Mouse (Mus musculus): Measurements from ENCODE around the gene Ldb2. TPM values are rescaled to one million over a fixed set of nuclear protein-coding genes. Genes with fewer than 3 reads are reported as not detected.

Gene Ldb2
- polyA plus RNA-seq, 1 experiment from 2014 or later = 10.3 TPM

GRCm38 (mm10) chr5:44646842-44647190 lies 152.7 kb downstream of the Ldb2 start:
- no peaks in the 10 kb centered on the region for H3K27me3 ChIP-seq (ENCODE audit: control insufficient read depth, insufficient read depth, low read length)
- H3K9ac ChIP-seq (ENCODE audit: low read depth, low read length) = no peak overlapping the region
- peaks cover 6% of the 10 kb centered on the region; the same call in 1 of the 2 replicates for H3K4me1 ChIP-seq (ENCODE audit: control insufficient read depth, insufficient read depth, low read length)
- H3K9me3 ChIP-seq (replicated peaks; ENCODE audit: control insufficient read depth, low read length) = no peaks in the 10 kb centered on the region
- no peak for ATAC-seq (replicated peaks; ENCODE audit: insufficient number of reproducible peaks, low FRiP score, low TSS enrichment)
- no peak overlapping the region for H3K4me3 ChIP-seq (ENCODE audit: low read depth, low read length)
- no peak overlapping the region for H3K4me2 ChIP-seq
- no peak overlapping the region for H3K27ac ChIP-seq (ENCODE audit: low read depth, low read length)
- no peaks in the 10 kb centered on the region for H3K36me3 ChIP-seq (ENCODE audit: control insufficient read depth, insufficient read depth, low read length)
- 61% methylated on average over 2 of the region's 2 CpGs for WGBS (ENCODE audit: insufficient replicate concordance)

GRCm38 (mm10) chr5:44645952-44646841 lies 153.3 kb downstream of the Ldb2 start:
- WGBS (ENCODE audit: insufficient replicate concordance) = 55% methylated on average over 4 of the region's 4 CpGs

GRCm38 (mm10) chr5:44643079-44643478 lies 156.4 kb downstream of the Ldb2 start:
- no peak for ATAC-seq (replicated peaks; ENCODE audit: insufficient number of reproducible peaks, low FRiP score, low TSS enrichment)
- Histone ChIP-seq H3K27ac (ENCODE audit: low read depth, low read length) (no peak overlapping the region), H3K4me3 (ENCODE audit: low read depth, low read length) (no peak overlapping the region), H3K4me1 (ENCODE audit: control insufficient read depth, insufficient read depth, low read length) (peaks cover 6% of the 10 kb centered on the region; the same call in 1 of the 2 replicates), H3K9ac (ENCODE audit: low read depth, low read length) (no peak overlapping the region), H3K9me3 (replicated peaks; ENCODE audit: control insufficient read depth, low read length) (no peaks in the 10 kb centered on the region), H3K27me3 (ENCODE audit: control insufficient read depth, insufficient read depth, low read length) (no peaks in the 10 kb centered on the region), H3K36me3 (ENCODE audit: control insufficient read depth, insufficient read depth, low read length) (no peaks in the 10 kb centered on the region), H3K4me2 (no peak overlapping the region)
- WGBS (ENCODE audit: insufficient replicate concordance) = 74% methylated on average over 3 of the region's 3 CpGs

More at GRCm38 (mm10) chr5:44645952-44646841, 153.3 kb downstream of the Ldb2 start:
- ATAC-seq (replicated peaks; ENCODE audit: insufficient number of reproducible peaks, low FRiP score, low TSS enrichment) = no peak
- Histone ChIP-seq H3K9me3 (replicated peaks; ENCODE audit: control insufficient read depth, low read length) (no peaks in the 10 kb centered on the region), H3K36me3 (ENCODE audit: control insufficient read depth, insufficient read depth, low read length) (no peaks in the 10 kb centered on the region), H3K4me2 (no peak overlapping the region), H3K4me1 (ENCODE audit: control insufficient read depth, insufficient read depth, low read length) (peaks cover 6% of the 10 kb centered on the region; the same call in 1 of the 2 replicates), H3K27ac (ENCODE audit: low read depth, low read length) (no peak overlapping the region), H3K9ac (ENCODE audit: low read depth, low read length) (no peak overlapping the region), H3K27me3 (ENCODE audit: control insufficient read depth, insufficient read depth, low read length) (no peaks in the 10 kb centered on the region), H3K4me3 (ENCODE audit: low read depth, low read length) (no peak overlapping the region)

GRCm38 (mm10) chr5:44641060-44641459 lies 158.4 kb downstream of the Ldb2 start:
- Histone ChIP-seq H3K9ac (ENCODE audit: low read depth, low read length) (no peak overlapping the region), H3K4me3 (ENCODE audit: low read depth, low read length) (no peak overlapping the region), H3K27ac (ENCODE audit: low read depth, low read length) (no peak overlapping the region), H3K9me3 (replicated peaks; ENCODE audit: control insufficient read depth, low read length) (no peaks in the 10 kb centered on the region), H3K4me1 (ENCODE audit: control insufficient read depth, insufficient read depth, low read length) (no peaks in the 10 kb centered on the region), H3K36me3 (ENCODE audit: control insufficient read depth, insufficient read depth, low read length) (no peaks in the 10 kb centered on the region), H3K27me3 (ENCODE audit: control insufficient read depth, insufficient read depth, low read length) (no peaks in the 10 kb centered on the region), H3K4me2 (no peak overlapping the region)
- 75% methylated on average over 4 of the region's 4 CpGs for WGBS (ENCODE audit: insufficient replicate concordance)
- no peak for ATAC-seq (replicated peaks; ENCODE audit: insufficient number of reproducible peaks, low FRiP score, low TSS enrichment)

- no peak overlapping the region for H3K4me3 ChIP-seq (ENCODE audit: low read depth, low read length)
- H3K27ac ChIP-seq (ENCODE audit: low read depth, low read length) = no peak overlapping the region
- H3K36me3 ChIP-seq (ENCODE audit: control insufficient read depth, insufficient read depth, low read length) = no peaks in the 10 kb centered on the region
- no peaks in the 10 kb centered on the region for H3K9me3 ChIP-seq (replicated peaks; ENCODE audit: control insufficient read depth, low read length)
- WGBS (ENCODE audit: insufficient replicate concordance) = 81% methylated on average over 6 of the region's 6 CpGs
- no peak for ATAC-seq (replicated peaks; ENCODE audit: insufficient number of reproducible peaks, low FRiP score, low TSS enrichment)
- no peak overlapping the region for H3K4me2 ChIP-seq
- H3K4me1 ChIP-seq (ENCODE audit: control insufficient read depth, insufficient read depth, low read length) = no peaks in the 10 kb centered on the region
- no peaks in the 10 kb centered on the region for H3K27me3 ChIP-seq (ENCODE audit: control insufficient read depth, insufficient read depth, low read length)
- no peak overlapping the region for H3K9ac ChIP-seq (ENCODE audit: low read depth, low read length)
Observed at GRCm38 (mm10) chr5:44635546-44635945, 163.9 kb downstream of the Ldb2 start.

GRCm38 (mm10) chr5:44629034-44629625 lies 170.3 kb downstream of the Ldb2 start:
- Histone ChIP-seq H3K9me3 (replicated peaks; ENCODE audit: control insufficient read depth, low read length) (no peaks in the 10 kb centered on the region), H3K4me1 (ENCODE audit: control insufficient read depth, insufficient read depth, low read length) (no peaks in the 10 kb centered on the region), H3K27ac (ENCODE audit: low read depth, low read length) (no peak overlapping the region), H3K36me3 (ENCODE audit: control insufficient read depth, insufficient read depth, low read length) (no peaks in the 10 kb centered on the region), H3K9ac (ENCODE audit: low read depth, low read length) (no peak overlapping the region), H3K4me3 (ENCODE audit: low read depth, low read length) (no peak overlapping the region), H3K4me2 (no peak overlapping the region), H3K27me3 (ENCODE audit: control insufficient read depth, insufficient read depth, low read length) (no peaks in the 10 kb centered on the region)
- 82% methylated on average over 3 of the region's 3 CpGs for WGBS (ENCODE audit: insufficient replicate concordance)
- ATAC-seq (replicated peaks; ENCODE audit: insufficient number of reproducible peaks, low FRiP score, low TSS enrichment) = no peak

GRCm38 (mm10) chr5:44627487-44627886 lies 172.0 kb downstream of the Ldb2 start:
- H3K27ac ChIP-seq (ENCODE audit: low read depth, low read length) = no peak overlapping the region
- H3K27me3 ChIP-seq (ENCODE audit: control insufficient read depth, insufficient read depth, low read length) = no peaks in the 10 kb centered on the region
- no peak overlapping the region for H3K9ac ChIP-seq (ENCODE audit: low read depth, low read length)
- H3K4me1 ChIP-seq (ENCODE audit: control insufficient read depth, insufficient read depth, low read length) = no peaks in the 10 kb centered on the region
- no peak overlapping the region for H3K4me3 ChIP-seq (ENCODE audit: low read depth, low read length)
- WGBS (ENCODE audit: insufficient replicate concordance) = 84% methylated on average over 5 of the region's 5 CpGs
- no peak for ATAC-seq (replicated peaks; ENCODE audit: insufficient number of reproducible peaks, low FRiP score, low TSS enrichment)
- no peaks in the 10 kb centered on the region for H3K36me3 ChIP-seq (ENCODE audit: control insufficient read depth, insufficient read depth, low read length)
- H3K9me3 ChIP-seq (replicated peaks; ENCODE audit: control insufficient read depth, low read length) = no peaks in the 10 kb centered on the region
- no peak overlapping the region for H3K4me2 ChIP-seq

- Histone ChIP-seq H3K4me1 (ENCODE audit: control insufficient read depth, insufficient read depth, low read length) (no peaks in the 10 kb centered on the region), H3K9me3 (replicated peaks; ENCODE audit: control insufficient read depth, low read length) (no peaks in the 10 kb centered on the region), H3K9ac (ENCODE audit: low read depth, low read length) (no peak overlapping the region), H3K27ac (ENCODE audit: low read depth, low read length) (no peak overlapping the region), H3K27me3 (ENCODE audit: control insufficient read depth, insufficient read depth, low read length) (no peaks in the 10 kb centered on the region), H3K36me3 (ENCODE audit: control insufficient read depth, insufficient read depth, low read length) (no peaks in the 10 kb centered on the region), H3K4me2 (no peak overlapping the region), H3K4me3 (ENCODE audit: low read depth, low read length) (no peak overlapping the region)
- WGBS (ENCODE audit: insufficient replicate concordance) = 75% methylated on average over 2 of the region's 2 CpGs
- no peak for ATAC-seq (replicated peaks; ENCODE audit: insufficient number of reproducible peaks, low FRiP score, low TSS enrichment)
Observed at GRCm38 (mm10) chr5:44626885-44627284, 172.6 kb downstream of the Ldb2 start.
